Mouse (Mus musculus) neural tube, embryonic 11.5 days (tissue): ENCODE data around the gene Slc8a1. TPM values are rescaled to one million over a fixed set of nuclear protein-coding genes. Genes with fewer than 3 reads are reported as not detected.

Experiments
- ATAC-seq: fragments of 200-750 bp; cut with Nextera tagmentation; 2 replicates; pipeline ENCODE4 v1.8.0; 2017; ENCODE audit warnings: moderate number of reproducible peaks, mild to moderate bottlenecking, moderate TSS enrichment, moderate library complexity; ENCODE audit not compliant: insufficient read depth, low FRiP score, low TSS enrichment
- DNase-seq: peaks from one replicate; pipeline ENCODE4 v3.0.0-alpha.2; 2015; ENCODE audit warnings: low spot score
- H3K27ac ChIP-seq: fragments of 300-500 bp; sonication (generic); 2 replicates; pipeline ENCODE4 v1.5.1; 2014; ENCODE audit warnings: low read depth, mild to moderate bottlenecking, low read length
- H3K27me3 ChIP-seq: fragments of 300-500 bp; sonication (generic); 2 replicates; pipeline ENCODE4 v1.6.1; 2014; ENCODE audit warnings: mild to moderate bottlenecking, low read length, mixed read lengths; ENCODE audit not compliant: control insufficient read depth, insufficient read depth
- H3K36me3 ChIP-seq: fragments of 300-500 bp; sonication (generic); 2 replicates; pipeline ENCODE4 v1.6.1; 2014; ENCODE audit warnings: mild to moderate bottlenecking, low read length, moderate library complexity, mixed read lengths; ENCODE audit not compliant: control insufficient read depth, insufficient read depth
- H3K4me1 ChIP-seq: fragments of 300-500 bp; sonication (generic); 2 replicates; pipeline ENCODE4 v1.6.1; 2014; ENCODE audit warnings: low read length, mixed read lengths; ENCODE audit not compliant: control insufficient read depth, insufficient read depth
- H3K4me2 ChIP-seq: fragments of 300-500 bp; sonication (generic); 2 replicates; pipeline ENCODE4 v1.6.1; 2014; ENCODE audit warnings: low read depth, mild to moderate bottlenecking, moderate library complexity
- H3K4me3 ChIP-seq: fragments of 300-500 bp; sonication (generic); 2 replicates; pipeline ENCODE4 v1.5.1; 2014; ENCODE audit warnings: low read depth, low read length
- H3K9ac ChIP-seq: fragments of 300-500 bp; sonication (generic); 2 replicates; pipeline ENCODE4 v1.6.1; 2014; ENCODE audit warnings: mild to moderate bottlenecking, low read length
- H3K9me3 ChIP-seq: fragments of 300-500 bp; sonication (generic); 2 replicates; pipeline ENCODE4 v1.6.1; 2016; ENCODE audit warnings: low read length; ENCODE audit not compliant: control insufficient read depth
- WGBS: fragments of 180-500 bp; shearing (Covaris S2); extraction: QIAGEN DNeasy Blood & Tissue Kit; methylation state at CpG from one replicate; pipeline ENCODE4 v1.1.7; 2014; 5-methylcytosine and 5-hydroxymethylcytosine counted together
- polyA plus RNA-seq: library from polyadenylated mRNA; unstranded; fragments of >200 nt; fragmentation: Nextera tagmentation; extraction: Ambion mirVana; gene quantifications from 2 replicates; pipeline ENCODE4 v1.2.1, GENCODE M21; 2014

Slc8a1 gene
- polyA plus RNA-seq, 1 experiment from 2014 or later: 5.6 TPM

DNA sequence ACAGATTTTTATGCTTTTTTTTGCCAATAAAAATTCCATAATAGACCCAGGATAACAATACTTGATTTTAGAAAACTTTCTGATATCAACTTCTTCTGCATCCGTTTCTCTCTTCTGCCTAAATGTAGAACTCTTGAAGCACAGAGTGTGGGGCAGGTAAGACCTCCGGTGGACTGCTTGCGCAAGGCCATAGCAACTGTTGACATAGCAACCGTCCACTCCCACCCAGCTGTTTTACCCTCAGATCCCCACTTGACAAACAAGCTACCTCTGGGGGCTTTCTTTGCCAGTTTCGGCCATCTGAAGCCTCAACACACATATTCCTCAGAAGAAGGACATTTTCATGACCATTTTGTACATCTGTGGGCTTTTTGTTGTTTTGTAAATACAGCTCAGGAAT lies 337.8 kb downstream of the Slc8a1 start:
- Histone ChIP-seq H3K9ac (no peak overlapping the region), H3K27me3 (no peaks in the 10 kb centered on the region), H3K4me2 (no peak overlapping the region), H3K4me3 (no peak overlapping the region), H3K9me3 (no peaks in the 10 kb centered on the region), H3K27ac (no peak overlapping the region), H3K4me1 (no peaks in the 10 kb centered on the region), H3K36me3 (no peaks in the 10 kb centered on the region)
- no peak for DNase-seq
- ATAC-seq: no peak
- 61% methylated on average over 5 of the region's 5 CpGs for WGBS

DNA sequence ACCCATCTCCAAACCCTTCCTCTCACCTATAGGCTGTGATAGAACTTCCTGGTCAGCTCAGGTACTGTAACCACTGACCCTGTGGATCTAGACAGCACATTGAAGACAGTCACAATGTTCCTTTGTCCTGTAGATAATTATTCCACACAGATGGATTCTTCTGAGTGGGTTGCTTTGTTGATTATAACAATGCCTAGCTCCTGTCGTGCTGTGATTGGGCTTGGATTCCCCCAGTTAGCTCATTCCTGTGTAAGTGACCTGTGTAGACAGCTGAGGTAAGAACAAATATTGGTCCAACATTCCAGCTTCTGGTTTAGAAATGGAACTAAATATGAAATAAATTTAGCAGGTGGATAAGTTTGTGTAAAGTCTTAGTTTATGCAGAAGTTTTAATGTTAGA lies 340.7 kb downstream of the Slc8a1 start:
- Histone ChIP-seq H3K9ac (no peak overlapping the region), H3K4me3 (no peak overlapping the region), H3K9me3 (no peaks in the 10 kb centered on the region), H3K27ac (no peak overlapping the region), H3K4me1 (no peaks in the 10 kb centered on the region), H3K4me2 (no peak overlapping the region), H3K36me3 (no peaks in the 10 kb centered on the region), H3K27me3 (no peaks in the 10 kb centered on the region)
- WGBS: 63% methylated on average over 1 of the region's 1 CpGs
- DNase-seq: no peak
- no peak for ATAC-seq

DNA sequence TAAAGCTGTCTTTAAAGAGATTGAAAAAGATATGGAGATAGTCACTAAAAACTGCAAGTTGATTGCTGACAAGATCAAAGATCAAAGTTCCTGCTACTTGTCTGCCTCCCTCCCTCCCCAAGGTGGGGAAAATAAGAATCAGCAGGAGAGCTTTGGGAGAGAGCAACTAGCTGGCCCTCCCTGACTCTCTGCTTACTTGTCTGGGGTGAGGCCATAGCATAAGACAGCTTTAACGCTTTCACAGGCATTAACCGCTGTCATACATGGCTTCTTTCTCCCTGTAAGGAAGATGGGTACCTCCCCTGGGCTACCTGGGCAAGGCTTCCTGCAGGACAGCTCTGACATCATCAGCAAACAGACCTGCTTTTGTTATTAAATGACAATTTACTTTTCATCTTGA lies 344.1 kb downstream of the Slc8a1 start:
- DNase-seq: no peak
- no peak overlapping the region for H3K9ac ChIP-seq
- no peak overlapping the region for H3K4me3 ChIP-seq
- H3K36me3 ChIP-seq: no peaks in the 10 kb centered on the region
- no peaks in the 10 kb centered on the region for H3K4me1 ChIP-seq
- H3K9me3 ChIP-seq: no peaks in the 10 kb centered on the region
- H3K4me2 ChIP-seq: no peak overlapping the region
- H3K27me3 ChIP-seq: no peaks in the 10 kb centered on the region
- no peak for ATAC-seq
- 31% methylated on average over 2 of the region's 2 CpGs for WGBS
- H3K27ac ChIP-seq: no peak overlapping the region

DNA sequence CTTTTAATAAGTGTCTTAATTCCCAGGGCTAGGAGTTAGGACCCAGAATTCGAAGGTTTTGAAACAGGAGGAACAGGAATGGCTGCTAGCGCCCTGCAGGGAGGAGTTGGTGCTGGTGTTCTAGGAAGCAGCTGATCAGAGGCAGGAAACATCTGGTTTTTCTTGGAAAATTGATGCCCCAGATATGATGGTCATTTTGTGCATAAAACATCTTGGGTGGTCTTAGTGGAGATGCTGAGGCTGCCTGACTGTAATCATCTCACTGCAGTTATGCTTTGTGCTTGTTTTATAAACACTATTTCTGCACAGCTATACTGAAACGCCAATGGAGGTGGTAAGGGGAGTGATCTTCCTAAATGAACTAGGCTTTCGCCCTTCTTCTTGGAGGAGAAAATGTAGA lies 345.1 kb downstream of the Slc8a1 start:
- Histone ChIP-seq H3K4me3 (no peak overlapping the region), H3K36me3 (no peaks in the 10 kb centered on the region), H3K4me1 (no peaks in the 10 kb centered on the region), H3K27me3 (no peaks in the 10 kb centered on the region), H3K27ac (no peak overlapping the region), H3K4me2 (no peak overlapping the region), H3K9me3 (no peaks in the 10 kb centered on the region), H3K9ac (no peak overlapping the region)
- 66% methylated on average over 4 of the region's 4 CpGs for whole genome bisulfite sequencing
- ATAC-seq (no peak), DNase-seq (no peak)

DNA sequence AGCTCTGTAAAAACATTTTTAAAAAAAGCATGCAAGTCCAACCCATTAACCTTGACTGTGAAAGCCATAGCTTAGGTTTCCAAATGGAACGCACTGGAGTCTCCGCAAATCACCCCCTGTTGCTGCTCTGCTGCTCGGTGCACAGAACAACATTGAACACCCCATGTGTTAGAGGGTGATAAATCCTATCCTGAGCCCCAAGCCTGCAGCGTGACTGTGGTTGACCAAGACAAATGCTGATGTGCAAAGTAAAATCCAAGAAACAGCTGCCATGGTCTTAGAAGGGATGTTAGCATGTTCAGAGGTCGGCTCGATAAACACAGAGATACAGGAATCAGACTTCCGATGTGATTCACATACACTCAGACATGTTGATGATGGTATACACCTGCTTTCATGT lies 346.7 kb downstream of the Slc8a1 start:
- ATAC-seq: no peak
- 66% methylated on average over 7 of the region's 7 CpGs for WGBS

DNA sequence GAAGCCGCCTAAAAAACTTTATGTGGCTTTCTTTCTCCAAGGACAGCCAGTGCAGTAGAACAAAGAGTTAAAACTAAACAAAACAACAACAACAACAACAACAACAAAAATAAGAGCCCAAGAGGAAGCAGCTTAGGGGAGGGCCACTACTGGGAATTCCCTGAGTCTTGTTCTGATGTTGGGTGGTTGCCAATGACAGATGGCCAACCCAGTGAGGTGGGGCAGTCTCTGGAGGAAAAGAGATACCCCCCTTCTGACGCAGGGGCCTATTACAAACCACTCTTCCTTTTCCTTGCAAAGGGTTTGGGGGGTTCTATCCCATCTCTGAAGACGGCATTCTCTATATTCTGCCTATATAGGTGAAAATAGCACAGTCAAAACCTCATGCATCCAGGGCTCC lies 347.4 kb downstream of the Slc8a1 start:
- no peaks in the 10 kb centered on the region for H3K27me3 ChIP-seq
- H3K27ac ChIP-seq: no peak overlapping the region
- H3K4me1 ChIP-seq: no peaks in the 10 kb centered on the region
- no peak overlapping the region for H3K9ac ChIP-seq
- 89% methylated on average over 3 of the region's 3 CpGs for WGBS
- H3K4me2 ChIP-seq: no peak overlapping the region
- DNase-seq (no peak), ATAC-seq (no peak)
- no peaks in the 10 kb centered on the region for H3K36me3 ChIP-seq
- H3K9me3 ChIP-seq: no peaks in the 10 kb centered on the region
- H3K4me3 ChIP-seq: no peak overlapping the region

More for the DNA sequence above, 346.7 kb downstream of the Slc8a1 start:
- Histone ChIP-seq H3K9me3 (no peaks in the 10 kb centered on the region), H3K27me3 (no peaks in the 10 kb centered on the region), H3K9ac (no peak overlapping the region), H3K36me3 (no peaks in the 10 kb centered on the region), H3K27ac (no peak overlapping the region), H3K4me2 (no peak overlapping the region), H3K4me3 (no peak overlapping the region), H3K4me1 (no peaks in the 10 kb centered on the region)
- no peak for DNase-seq

DNA sequence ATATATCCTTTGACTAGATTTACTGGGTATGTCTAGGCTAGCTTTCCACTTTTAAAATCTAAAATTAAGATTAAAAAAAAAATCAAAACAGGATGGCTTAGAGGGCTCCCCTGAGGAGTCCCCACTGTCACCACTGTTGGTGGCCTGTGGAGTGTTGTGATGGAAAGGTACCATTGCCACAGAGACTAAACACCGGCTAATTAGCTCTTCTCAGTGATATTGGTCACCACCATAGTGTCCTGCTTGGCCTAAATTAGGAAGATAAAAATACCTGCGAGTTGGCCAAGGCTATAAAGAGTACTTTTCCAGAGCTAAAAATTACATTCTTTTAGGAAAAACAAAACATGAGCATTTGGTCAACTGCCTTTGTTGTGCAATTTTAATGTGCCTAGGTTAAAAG lies 352.1 kb downstream of the Slc8a1 start:
- DNase-seq: no peak
- Histone ChIP-seq H3K36me3 (no peaks in the 10 kb centered on the region), H3K4me3 (no peak overlapping the region), H3K9ac (no peak overlapping the region), H3K4me2 (no peak overlapping the region), H3K4me1 (no peaks in the 10 kb centered on the region), H3K27ac (no peak overlapping the region), H3K27me3 (no peaks in the 10 kb centered on the region), H3K9me3 (no peaks in the 10 kb centered on the region)
- no peak for ATAC-seq
- WGBS: 84% methylated on average over 2 of the region's 2 CpGs

DNA sequence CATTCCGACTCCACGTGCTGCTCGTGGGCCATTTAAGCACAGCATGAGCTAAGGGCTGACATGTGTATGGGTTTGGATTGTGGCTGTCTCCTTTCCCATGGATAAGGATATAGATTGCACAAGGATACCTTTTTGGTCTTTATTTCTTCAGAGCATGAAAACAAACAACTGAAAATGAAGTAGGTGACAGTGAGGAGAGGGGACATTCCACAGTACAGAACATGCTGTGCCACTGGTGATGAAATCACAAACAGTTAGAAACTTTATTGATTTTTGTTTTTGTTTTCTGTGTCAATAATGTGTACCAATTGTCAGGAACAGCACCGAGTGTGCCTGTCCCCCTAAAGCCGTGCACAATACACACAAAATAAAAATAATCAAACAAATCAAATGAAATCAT lies 352.7 kb downstream of the Slc8a1 start:
- Histone ChIP-seq H3K9me3 (no peaks in the 10 kb centered on the region), H3K27ac (no peak overlapping the region), H3K9ac (no peak overlapping the region), H3K4me2 (no peak overlapping the region), H3K36me3 (no peaks in the 10 kb centered on the region), H3K4me3 (no peak overlapping the region), H3K27me3 (no peaks in the 10 kb centered on the region), H3K4me1 (no peaks in the 10 kb centered on the region)
- ATAC-seq (no peak), DNase-seq (no peak)
- 87% methylated on average over 5 of the region's 5 CpGs for WGBS

DNA sequence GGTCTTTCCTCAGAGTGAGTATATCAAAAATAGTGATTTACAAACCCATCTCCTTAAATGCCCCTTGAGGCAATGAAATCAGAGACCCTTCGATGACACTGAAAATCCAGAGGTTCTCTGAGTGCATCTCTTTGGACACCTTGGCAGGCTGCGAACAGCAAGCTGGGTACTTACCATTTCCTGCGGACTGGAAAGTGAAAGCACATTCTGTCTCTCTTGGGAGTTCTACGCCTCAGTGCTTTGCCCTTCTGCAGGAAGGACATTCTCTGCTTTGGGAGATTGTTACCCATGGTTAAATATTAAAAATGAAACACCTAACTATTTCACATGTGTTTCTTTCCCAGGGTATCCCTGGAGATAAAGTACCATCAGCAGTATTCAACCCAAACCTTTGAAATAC lies 354.7 kb downstream of the Slc8a1 start:
- DNase-seq (no peak), ATAC-seq (no peak)
- no peaks in the 10 kb centered on the region for H3K4me1 ChIP-seq
- no peaks in the 10 kb centered on the region for H3K36me3 ChIP-seq
- H3K27ac ChIP-seq: no peak overlapping the region
- no peaks in the 10 kb centered on the region for H3K9me3 ChIP-seq
- H3K27me3 ChIP-seq: no peaks in the 10 kb centered on the region
- H3K4me2 ChIP-seq: no peak overlapping the region
- WGBS: 91% methylated on average over 4 of the region's 4 CpGs
- no peak overlapping the region for H3K9ac ChIP-seq
- H3K4me3 ChIP-seq: no peak overlapping the region
